In the genomic region with DNA sequence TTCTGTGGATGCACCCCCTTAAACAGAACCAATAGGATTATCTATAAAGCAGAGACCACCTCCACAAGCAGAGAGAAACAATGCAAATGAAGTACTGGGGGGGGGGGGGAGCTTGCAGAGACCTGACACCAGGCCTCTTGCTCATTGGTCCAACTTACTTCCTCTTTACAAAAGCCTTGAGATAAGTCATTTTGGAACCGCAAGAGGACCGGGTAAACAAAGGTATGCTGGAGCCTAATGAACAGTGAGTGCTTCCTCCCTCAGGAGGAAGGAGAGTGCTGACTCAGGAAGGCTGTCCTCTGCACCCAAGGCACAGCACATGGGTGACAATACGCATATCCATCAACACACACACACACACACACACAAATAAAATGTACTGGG, we compare ENCODE assay signal across 9 mouse cellular contexts. TPM values are rescaled to one million over a fixed set of nuclear protein-coding genes. Genes with fewer than 3 reads are reported as not detected.
DNase-seq lines count a peak whose midpoint lies in the region; ATAC-seq and TF ChIP-seq lines count a peak whose summit lies in the region.
"Had no signal": no experiment of that assay in that cellular context is flagged by ENCODE, and none has a peak within 500 bp of the region (broad histone marks: within the 10 kb centered on the region; RNA-seq: fewer than 3 reads in every experiment).

No protein-coding gene starts in this region.

- peak overlapping the region; percentile 73 for H3K27ac ChIP-seq in heart, embryonic 15.5 days
- H3K27ac ChIP-seq in testis, adult 2 months (ENCODE audit: control insufficient read depth, insufficient read depth, low read depth, low read length): no peak overlapping the region
- H3K27ac ChIP-seq in intestine, postnatal 0 days (ENCODE audit: low read depth, low read length): 0 out of 2 replicates have a peak overlapping the region, but pooled peaks have one; percentile 81
- H3K27ac ChIP-seq in stomach, postnatal 0 days (replicated peaks): peak overlapping the region; percentile 88

- peak overlapping the region; percentile 83 for H3K4me2 ChIP-seq in heart, embryonic 15.5 days
- H3K4me2 ChIP-seq in intestine, postnatal 0 days (replicated peaks; ENCODE audit: low read depth): peak overlapping the region; percentile 94
- H3K4me2 ChIP-seq in stomach, postnatal 0 days (replicated peaks; ENCODE audit: low read depth): peak overlapping the region; percentile 77

- no peak for TF ChIP-seq CTCF in testis, adult 2 months (IDR thresholded peaks at IDR 0.05; ENCODE audit: control insufficient read depth, insufficient read depth, insufficient replicate concordance, low read depth, low read length)
- no peak for TF ChIP-seq CTCF in intestine, postnatal 0 days (IDR thresholded peaks at IDR 0.05; ENCODE audit: low read depth)
- no peak for TF ChIP-seq CTCF in stomach, postnatal 0 days (IDR thresholded peaks at IDR 0.05; ENCODE audit: low read depth)

- no peak for TF ChIP-seq POLR2A in testis, adult 2 months (IDR thresholded peaks at IDR 0.05; ENCODE audit: control insufficient read depth, low read depth, low read length)

- H3K27me3 ChIP-seq in heart, embryonic 15.5 days: peaks cover 9% of the 10 kb centered on the region
- H3K27me3 ChIP-seq in testis, adult 2 months (ENCODE audit: control insufficient read depth, insufficient read depth, low read length): no peaks in the 10 kb centered on the region
- peaks cover 7% of the 10 kb centered on the region; the same call in 1 of the 2 replicates for H3K27me3 ChIP-seq in intestine, postnatal 0 days (replicated peaks; ENCODE audit: control insufficient read depth, insufficient read depth, low read length)
- no peaks in the 10 kb centered on the region for H3K27me3 ChIP-seq in stomach, postnatal 0 days (ENCODE audit: control insufficient read depth, insufficient read depth, low read length)
- H3K27me3 ChIP-seq: Patski had no signal

- no peak for DNase-seq in heart, postnatal 4 days
- DNase-seq in testis, postnatal 10 days (ENCODE audit: low spot score): no peak
- DNase-seq in stomach, postnatal 0 days (ENCODE audit: low spot score): no peak
- DNase-seq in thymus, postnatal 14 days: no peak
- DNase-seq in gastrocnemius, postnatal 10 days: no peak

- no peak overlapping the region for H3K9ac ChIP-seq in heart, embryonic 15.5 days
- H3K9ac ChIP-seq in intestine, postnatal 0 days (ENCODE audit: low read depth, low read length): no peak overlapping the region
- H3K9ac ChIP-seq in stomach, postnatal 0 days (ENCODE audit: low read length): no peak overlapping the region

- WGBS in heart, embryonic 15.5 days: 18% methylated on average over 3 of the region's 3 CpGs
- WGBS in intestine, postnatal 0 days: 26% methylated on average over 3 of the region's 3 CpGs
- 20% methylated on average over 3 of the region's 3 CpGs for WGBS in stomach, postnatal 0 days

- H3K4me3 ChIP-seq in heart, embryonic 15.5 days: peak overlapping the region; percentile 65
- H3K4me3 ChIP-seq in testis, adult 2 months (ENCODE audit: control insufficient read depth, low read depth, low read length): peak overlapping the region; percentile 93
- peak overlapping the region; percentile 71; the same call in 1 of the 2 replicates for H3K4me3 ChIP-seq in intestine, postnatal 0 days (ENCODE audit: low read depth, low read length)
- H3K4me3 ChIP-seq in stomach, postnatal 0 days (ENCODE audit: low read depth, low read length): peak overlapping the region; percentile 68

- no peak for ATAC-seq in heart, embryonic 15.5 days (replicated peaks; ENCODE audit: insufficient number of reproducible peaks, insufficient read depth, low FRiP score, low read depth)
- no peak for ATAC-seq in intestine, postnatal 0 days
- ATAC-seq in stomach, postnatal 0 days (ENCODE audit: low FRiP score, low TSS enrichment): no peak
- ATAC-seq: Patski had no signal

- no peaks in the 10 kb centered on the region for H3K36me3 ChIP-seq in heart, embryonic 15.5 days
- no peaks in the 10 kb centered on the region for H3K36me3 ChIP-seq in testis, adult 2 months (ENCODE audit: control insufficient read depth, insufficient read depth, low read length)
- H3K36me3 ChIP-seq in intestine, postnatal 0 days (ENCODE audit: control insufficient read depth, insufficient read depth): peaks cover 4% of the 10 kb centered on the region; the same call in 1 of the 2 replicates
- no peaks in the 10 kb centered on the region for H3K36me3 ChIP-seq in stomach, postnatal 0 days (ENCODE audit: control insufficient read depth, insufficient read depth, low read length)

- H3K4me1 ChIP-seq in heart, embryonic 15.5 days (replicated peaks): peaks cover 31% of the 10 kb centered on the region
- H3K4me1 ChIP-seq in testis, adult 2 months (ENCODE audit: control insufficient read depth, insufficient read depth, low read length): peaks cover 28% of the 10 kb centered on the region
- peaks cover 7% of the 10 kb centered on the region for H3K4me1 ChIP-seq in intestine, postnatal 0 days (replicated peaks; ENCODE audit: control insufficient read depth, insufficient read depth, low read length)
- H3K4me1 ChIP-seq in stomach, postnatal 0 days (replicated peaks; ENCODE audit: control insufficient read depth, insufficient read depth): peaks cover 9% of the 10 kb centered on the region; the same call in 1 of the 2 replicates

- no peak for TF ChIP-seq EP300 in stomach, postnatal 0 days (optimal IDR thresholded peaks at IDR 0.05)

- no peaks in the 10 kb centered on the region for H3K9me3 ChIP-seq in heart, embryonic 15.5 days (replicated peaks)
- no peaks in the 10 kb centered on the region for H3K9me3 ChIP-seq in intestine, postnatal 0 days (ENCODE audit: control insufficient read depth)
- H3K9me3 ChIP-seq in stomach, postnatal 0 days (ENCODE audit: control insufficient read depth, low read length): no peaks in the 10 kb centered on the region

RNA-seq across cellular contexts. Expression of gene Gm20479, which starts 0.4 kb away (rescaled TPM):
- polyA plus RNA-seq in heart, embryonic 15.5 days (2015; fragmentation: Nextera tagmentation; extraction: Ambion mirVana): 0.34 TPM in 1 of 2 replicates, not detected in the other
- 1 to 10 TPM in 1 of 2 experiments, not detected in 1; 3.7 TPM for total RNA-seq in heart, postnatal 4 days (2021)
- polyA plus RNA-seq in testis, adult 2 months (2012; rRNA removed): 0.35 and 0.89 TPM in 2 replicates
- polyA plus RNA-seq in intestine, postnatal 0 days (2015; fragmentation: Nextera tagmentation; extraction: Ambion mirVana): 0.61 and 0.72 TPM in 2 replicates
- polyA plus RNA-seq in stomach, postnatal 0 days (2015; fragmentation: Nextera tagmentation; extraction: Ambion mirVana): 0.28 and 0.57 TPM in 2 replicates
- total RNA-seq in gastrocnemius, postnatal 10 days (2021): not detected

RNA-seq across cellular contexts. Expression of gene Shkbp1, which starts 1.8 kb away (rescaled TPM):
- 19.8 and 29.4 TPM in 2 replicates for polyA plus RNA-seq in heart, embryonic 15.5 days (2015; fragmentation: Nextera tagmentation; extraction: Ambion mirVana)
- total RNA-seq in heart, postnatal 4 days (2021): 10 to 100 TPM; 18.4 to 19.8 TPM
- 18.3 and 22.4 TPM in 2 replicates for polyA plus RNA-seq in testis, adult 2 months (2012; rRNA removed)
- 26.9 and 29.1 TPM in 2 replicates for polyA plus RNA-seq in intestine, postnatal 0 days (2015; fragmentation: Nextera tagmentation; extraction: Ambion mirVana)
- 26.3 and 27.3 TPM in 2 replicates for polyA plus RNA-seq in stomach, postnatal 0 days (2015; fragmentation: Nextera tagmentation; extraction: Ambion mirVana)
- total RNA-seq in gastrocnemius, postnatal 10 days (2021): 1 to 10 TPM; 6.1 to 8.1 TPM

RNA-seq across cellular contexts. Expression of gene Ltbp4, which starts 20.1 kb away (rescaled TPM):
- polyA plus RNA-seq in heart, embryonic 15.5 days (2015; fragmentation: Nextera tagmentation; extraction: Ambion mirVana): 61.7 and 99.9 TPM in 2 replicates
- total RNA-seq in heart, postnatal 4 days (2021): 100 to 1,000 TPM; 238 to 255 TPM
- polyA plus RNA-seq in testis, adult 2 months (2012; rRNA removed): 23.9 and 26.1 TPM in 2 replicates
- 40.7 and 43.7 TPM in 2 replicates for polyA plus RNA-seq in intestine, postnatal 0 days (2015; fragmentation: Nextera tagmentation; extraction: Ambion mirVana)
- polyA plus RNA-seq in stomach, postnatal 0 days (2015; fragmentation: Nextera tagmentation; extraction: Ambion mirVana): 81.0 and 94.8 TPM in 2 replicates
- total RNA-seq in gastrocnemius, postnatal 10 days (2021): 100 to 1,000 TPM; 131 to 165 TPM
